24 mouse cellular contexts compared by ENCODE assay signal in the genomic region with DNA sequence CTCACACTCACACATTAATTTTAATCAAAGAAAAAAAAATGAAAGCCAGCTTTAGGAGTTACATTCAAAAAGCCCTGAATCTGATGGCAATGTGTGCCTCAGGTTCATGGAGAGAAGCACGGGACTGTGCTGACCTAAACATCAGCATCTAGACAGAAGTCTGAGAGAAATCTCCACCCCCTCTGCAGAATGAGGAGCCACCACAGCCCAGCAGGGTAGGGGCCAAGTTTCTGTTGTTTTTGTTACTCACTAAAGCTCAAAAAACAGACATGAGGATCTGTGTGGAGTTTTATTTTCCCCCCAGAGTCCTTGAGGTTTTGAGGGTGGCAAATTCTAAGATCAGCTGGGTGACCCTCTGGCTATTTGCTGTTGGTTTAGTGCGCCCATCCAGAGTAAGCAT. TPM values are rescaled to one million over a fixed set of nuclear protein-coding genes. Genes with fewer than 3 reads are reported as not detected.
DNase-seq lines count a peak whose midpoint lies in the region; ATAC-seq and TF ChIP-seq lines count a peak whose summit lies in the region.
"Had no signal": no experiment of that assay in that cellular context is flagged by ENCODE, and none has a peak within 500 bp of the region (broad histone marks: within the 10 kb centered on the region; RNA-seq: fewer than 3 reads in every experiment).

No protein-coding gene starts in this region.

- H3K9me3 ChIP-seq in limb, embryonic 14.5 days (ENCODE audit: control insufficient read depth, low read length): no peaks in the 10 kb centered on the region
- H3K9me3 ChIP-seq in limb, embryonic 10.5 days (replicated peaks): no peaks in the 10 kb centered on the region
- H3K9me3 ChIP-seq: hindbrain, embryonic 12.5 days; hindbrain, embryonic 15.5 days had no signal

- no peaks in the 10 kb centered on the region for H3K27me3 ChIP-seq in limb, embryonic 14.5 days (ENCODE audit: control insufficient read depth, insufficient read depth, low read length)
- H3K27me3 ChIP-seq in limb, embryonic 10.5 days (ENCODE audit: low read depth, poor library complexity, severe bottlenecking): no peaks in the 10 kb centered on the region
- H3K27me3 ChIP-seq: hindbrain, embryonic 12.5 days; hindbrain, embryonic 15.5 days had no signal

- H3K36me3 ChIP-seq in limb, embryonic 14.5 days (ENCODE audit: control insufficient read depth, insufficient read depth, low read length): no peaks in the 10 kb centered on the region
- no peaks in the 10 kb centered on the region for H3K36me3 ChIP-seq in limb, embryonic 10.5 days
- H3K36me3 ChIP-seq: hindbrain, embryonic 15.5 days had no signal

- TF ChIP-seq POLR2A in limb, embryonic 14.5 days (IDR thresholded peaks at IDR 0.05; ENCODE audit: borderline replicate concordance, extremely low read depth, insufficient read depth, insufficient read length): no peak

- WGBS in limb, embryonic 14.5 days: 72% methylated on average over 2 of the region's 2 CpGs
- 63% methylated on average over 2 of the region's 2 CpGs for WGBS in limb, embryonic 10.5 days

- no peak overlapping the region for H3K4me2 ChIP-seq in limb, embryonic 14.5 days (replicated peaks; ENCODE audit: low read depth, low read length, severe bottlenecking)
- H3K4me2 ChIP-seq: heart, embryonic 11.5 days; hindbrain, embryonic 12.5 days; hindbrain, embryonic 15.5 days had no signal

- H3K9ac ChIP-seq in limb, embryonic 14.5 days (ENCODE audit: low read depth, low read length, severe bottlenecking): peak overlapping the region; percentile 25; the same call in 1 of the 2 replicates
- H3K9ac ChIP-seq: forebrain, postnatal 0 days; hindbrain, embryonic 12.5 days; hindbrain, embryonic 15.5 days had no signal

- DNase-seq in limb, embryonic 14.5 days (ENCODE audit: low spot score): no peak
- no peak for DNase-seq in limb, embryonic 10.5 days (ENCODE audit: low spot score)
- peak; percentile 1 for DNase-seq in right cerebral cortex, postnatal 25 days
- no peak for DNase-seq in right cerebral cortex, postnatal 4 days
- DNase-seq in thymus, postnatal 4 days: peak; percentile 1
- no peak for DNase-seq in thymus, postnatal 10 days (ENCODE audit: low spot score in 2 of 2)
- DNase-seq: adrenal gland, postnatal 10 days; adrenal gland, postnatal 36 days; cerebellum, adult 18-20 months; cerebellum, adult 9-10 months; cerebellum, postnatal 14 days; forebrain, postnatal 0 days; gastrocnemius, adult 2 months; gastrocnemius, postnatal 14 days; heart, adult 2 months had no signal

- no peak overlapping the region for H3K27ac ChIP-seq in limb, embryonic 14.5 days (replicated peaks; ENCODE audit: low read depth, low read length)
- H3K27ac ChIP-seq in limb, embryonic 10.5 days: no peak overlapping the region
- H3K27ac ChIP-seq: gastrocnemius, adult 2 months; heart, adult 2 months; hindbrain, embryonic 12.5 days; hindbrain, embryonic 15.5 days had no signal

- H3K4me1 ChIP-seq in limb, embryonic 14.5 days (ENCODE audit: control insufficient read depth, insufficient read depth, low read length): peaks cover 12% of the 10 kb centered on the region
- peaks cover 6% of the 10 kb centered on the region for H3K4me1 ChIP-seq in limb, embryonic 10.5 days

- H3K4me3 ChIP-seq in limb, embryonic 14.5 days (replicated peaks; ENCODE audit: low read length): no peak overlapping the region
- H3K4me3 ChIP-seq in limb, embryonic 10.5 days: no peak overlapping the region
- H3K4me3 ChIP-seq: gastrocnemius, adult 2 months; heart, adult 2 months; hindbrain, embryonic 12.5 days; hindbrain, embryonic 15.5 days had no signal

- ATAC-seq in limb, embryonic 14.5 days (ENCODE audit: low FRiP score, low read depth): no peak
- no peak for ATAC-seq in granulocyte monocyte progenitor cell, adult 5-6 weeks (replicated peaks; ENCODE audit: poor library complexity, severe bottlenecking)
- ATAC-seq: activated CD4-positive, CD25-positive, alpha-beta regulatory T cell, adult 4 months; CD4-positive, CD25-positive, alpha-beta regulatory T cell, adult 4 months; forebrain, embryonic 14.5 days; forebrain, postnatal 0 days had no signal

RNA-seq across cellular contexts. Expression of a gene that starts 37.9 kb away (rescaled TPM):
- polyA plus RNA-seq in limb, embryonic 14.5 days (2012; rRNA removed): 41.2 and 46.2 TPM in 2 replicates
- 44.6 and 50.5 TPM in 2 replicates for polyA plus RNA-seq in limb, embryonic 14.5 days (2014; fragmentation: Nextera tagmentation; extraction: Ambion mirVana)
- 11.0 and 13.7 TPM in 2 replicates for polyA plus RNA-seq in limb, embryonic 10.5 days (2016; fragmentation: Nextera tagmentation; extraction: Ambion mirVana)
- total RNA-seq in granulocyte monocyte progenitor cell, adult 5-6 weeks (2014; fragmentation: Nextera tagmentation): not detected in 2 replicates
- not detected in 2 replicates for total RNA-seq in granulocyte monocyte progenitor cell, adult 5-6 weeks (2017)
- total RNA-seq: hematopoietic stem cell, adult 5-6 weeks; MEL had no signal

RNA-seq across cellular contexts. Expression of a gene that starts 41.5 kb away (rescaled TPM):
- polyA plus RNA-seq in limb, embryonic 14.5 days (2012; rRNA removed): 12.6 and 13.2 TPM in 2 replicates
- 14.6 and 15.1 TPM in 2 replicates for polyA plus RNA-seq in limb, embryonic 14.5 days (2014; fragmentation: Nextera tagmentation; extraction: Ambion mirVana)
- polyA plus RNA-seq in limb, embryonic 10.5 days (2016; fragmentation: Nextera tagmentation; extraction: Ambion mirVana): 5.5 and 5.9 TPM in 2 replicates
- 43.5 and 54.8 TPM in 2 replicates for total RNA-seq in granulocyte monocyte progenitor cell, adult 5-6 weeks (2014; fragmentation: Nextera tagmentation)
- total RNA-seq in granulocyte monocyte progenitor cell, adult 5-6 weeks (2017): 57.9 and 76.3 TPM in 2 replicates

Comparison
In these comparisons a context has a peak if more than half of its experiments do, and no peak if none do; other contexts are left out.
1. DNase-seq: peak in right cerebral cortex, postnatal 25 days (single experiment) and thymus, postnatal 4 days (single experiment); none in limb, embryonic 14.5 days (single experiment), limb, embryonic 10.5 days (single experiment), right cerebral cortex, postnatal 4 days (single experiment) and thymus, postnatal 10 days (0 of 2).